Mouse (Mus musculus) olfactory bulb, adult 2 months (tissue): ENCODE measurements at regions not wholly inside any gene's neighbourhood (a gene's known extent, or its start where the extent isn't known, plus 50 kb on each side); places are given as distances from the start of the nearest gene placed in this dataset.

Source experiments
- H3K27ac ChIP-seq: fragments of 200-500 bp; 2 replicates; pipeline ENCODE4 v1.5.1; 2012; ENCODE audit warnings: low read depth, low read length; ENCODE audit not compliant: insufficient read depth
- H3K4me1 ChIP-seq: fragments of 200-500 bp; 2 replicates; pipeline ENCODE4 v1.6.1; 2012; ENCODE audit warnings: low read length; ENCODE audit not compliant: control insufficient read depth, insufficient read depth
- H3K4me3 ChIP-seq: fragments of 200-500 bp; 2 replicates; pipeline ENCODE4 v1.5.1; 2012; ENCODE audit warnings: mild to moderate bottlenecking, low read depth, low read length, moderate library complexity; ENCODE audit not compliant: insufficient read depth
- CTCF ChIP-seq: fragments of 200-500 bp; IDR thresholded peaks from 2 replicates; pipeline ENCODE4 v1.5.1; 2012; ENCODE audit warnings: low read depth, mild to moderate bottlenecking, low read length, moderate library complexity; ENCODE audit not compliant: insufficient read depth
- POLR2A ChIP-seq: fragments of 200-500 bp; IDR thresholded peaks from 2 replicates; pipeline ENCODE4 v1.6.1; 2012; ENCODE audit warnings: mild to moderate bottlenecking, low read depth, low read length, moderate library complexity; ENCODE audit not compliant: insufficient read depth
- WGBS: fragments of 180-500 bp; shearing (Covaris S2); methylation state at CpG from one replicate; pipeline ENCODE4 v1.1.7; 2018; 5-methylcytosine and 5-hydroxymethylcytosine counted together

- no peak for TF ChIP-seq POLR2A
- no peak for TF ChIP-seq CTCF
- WGBS: 29% methylated on average over 7 of the region's 7 CpGs
- Histone ChIP-seq H3K4me1 (peaks cover 2% of the 10 kb centered on the region; the same call in 1 of the 2 replicates), H3K27ac (no peak overlapping the region), H3K4me3 (no peak overlapping the region)
Observed at GRCm38 (mm10) chr13:42536501-42537210, 143.8 kb upstream of the Phactr1 start.

- no peak for TF ChIP-seq POLR2A
- no peak for TF ChIP-seq CTCF
- 88% methylated on average over 2 of the region's 2 CpGs for WGBS
- no peak overlapping the region for H3K4me3 ChIP-seq
- peaks cover 2% of the 10 kb centered on the region; the same call in 1 of the 2 replicates for H3K4me1 ChIP-seq
- no peak overlapping the region for H3K27ac ChIP-seq
Observed at GRCm38 (mm10) chr13:42538046-42538445, 142.4 kb upstream of the Phactr1 start.

GRCm38 (mm10) chr13:42544536-42545094 is 135.8 kb upstream of the Phactr1 start:
- Histone ChIP-seq H3K27ac (no peak overlapping the region), H3K4me3 (no peak overlapping the region), H3K4me1 (no peaks in the 10 kb centered on the region)
- 84% methylated on average over 4 of the region's 4 CpGs for WGBS
- no peak for TF ChIP-seq POLR2A
- TF ChIP-seq CTCF: no peak

- H3K27ac ChIP-seq: no peak overlapping the region
- no peaks in the 10 kb centered on the region for H3K4me1 ChIP-seq
- H3K4me3 ChIP-seq: no peak overlapping the region
- WGBS: 78% methylated on average over 4 of the region's 4 CpGs
- TF ChIP-seq POLR2A (no peak), CTCF (no peak)
Observed at GRCm38 (mm10) chr13:42546389-42546788, 134.0 kb upstream of the Phactr1 start.

- TF ChIP-seq CTCF: no peak
- TF ChIP-seq POLR2A: no peak
- no peak overlapping the region for H3K4me3 ChIP-seq
- no peak overlapping the region for H3K27ac ChIP-seq
- no peaks in the 10 kb centered on the region for H3K4me1 ChIP-seq
- WGBS: 53% methylated on average over 10 of the region's 10 CpGs
Observed at GRCm38 (mm10) chr13:42546851-42547250, 133.6 kb upstream of the Phactr1 start.

- WGBS: 76% methylated on average over 5 of the region's 5 CpGs
- no peak overlapping the region for H3K4me3 ChIP-seq
- TF ChIP-seq CTCF (no peak), POLR2A (no peak)
- no peaks in the 10 kb centered on the region for H3K4me1 ChIP-seq
- H3K27ac ChIP-seq: no peak overlapping the region
Observed at GRCm38 (mm10) chr13:42549021-42549559, 131.3 kb upstream of the Phactr1 start.

GRCm38 (mm10) chr13:42554961-42555360 is 125.5 kb upstream of the Phactr1 start:
- Histone ChIP-seq H3K27ac (no peak overlapping the region), H3K4me1 (no peaks in the 10 kb centered on the region), H3K4me3 (no peak overlapping the region)
- TF ChIP-seq POLR2A (no peak), CTCF (no peak)
- 82% methylated on average over 4 of the region's 4 CpGs for WGBS

- WGBS: 93% methylated on average over 3 of the region's 3 CpGs
- TF ChIP-seq POLR2A: no peak
- no peak for TF ChIP-seq CTCF
- no peak overlapping the region for H3K27ac ChIP-seq
- H3K4me1 ChIP-seq: no peaks in the 10 kb centered on the region
- no peak overlapping the region for H3K4me3 ChIP-seq
Observed at GRCm38 (mm10) chr13:42558526-42558925, 121.9 kb upstream of the Phactr1 start.

GRCm38 (mm10) chr13:42561446-42561845 is 119.0 kb upstream of the Phactr1 start:
- no peak for TF ChIP-seq POLR2A
- no peak for TF ChIP-seq CTCF
- H3K4me1 ChIP-seq: no peaks in the 10 kb centered on the region
- H3K27ac ChIP-seq: no peak overlapping the region
- no peak overlapping the region for H3K4me3 ChIP-seq
- WGBS: 80% methylated on average over 2 of the region's 2 CpGs
